Mouse (Mus musculus): ENCODE results near the gene Bmper.

DNA sequence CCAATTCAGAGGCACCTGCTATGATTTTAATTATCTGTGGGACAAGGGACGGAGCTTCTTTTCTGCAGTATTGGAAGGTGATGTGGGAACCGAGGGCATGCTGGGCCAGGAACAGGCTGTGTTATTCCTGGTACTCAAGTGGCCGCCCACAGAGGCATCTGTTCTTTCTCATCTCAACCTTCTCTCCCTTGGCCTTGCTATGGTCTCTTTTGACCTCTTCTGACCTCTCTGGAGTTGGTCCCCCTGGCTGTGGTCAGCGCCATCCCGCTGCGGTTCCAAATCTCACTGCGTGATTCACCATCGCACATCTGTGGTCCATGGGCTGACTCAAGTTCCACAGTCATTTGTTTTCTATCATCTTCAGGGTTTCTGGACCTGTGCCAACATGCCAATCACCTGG is 77.5 kb downstream of the Bmper start:
- TF ChIP-seq CTCF (IDR thresholded peaks at IDR 0.05; ENCODE audit: low read depth) (no peak), EP300 (IDR thresholded peaks at IDR 0.05; ENCODE audit: low read depth) (no peak)
